Mouse (Mus musculus) midbrain, postnatal 0 days (tissue): Measurements from ENCODE around the gene Sema4d. TPM values are rescaled to one million over a fixed set of nuclear protein-coding genes. Genes with fewer than 3 reads are reported as not detected.

ENCODE experiments used
- ATAC-seq: fragments of 200-750 bp; cut with Nextera tagmentation; 2 replicates; pipeline ENCODE4 v1.8.0; 2017; ENCODE audit warnings: moderate number of reproducible peaks, mild to moderate bottlenecking, moderate TSS enrichment, moderate library complexity; ENCODE audit not compliant: low FRiP score
- DNase-seq: peaks from one replicate; pipeline ENCODE4 v3.0.0-alpha.2; 2015; ENCODE audit warnings: low spot score
- H3K27ac ChIP-seq: fragments of 300-500 bp; sonication (generic); 2 replicates; pipeline ENCODE4 v1.5.1; 2014; ENCODE audit warnings: low read depth, mild to moderate bottlenecking, low read length, mixed read lengths
- H3K27me3 ChIP-seq: fragments of 300-500 bp; sonication (generic); 2 replicates; pipeline ENCODE4 v1.6.1; 2014; ENCODE audit warnings: low read length, control low read depth, mixed read lengths; ENCODE audit not compliant: insufficient read depth
- H3K36me3 ChIP-seq: fragments of 300-500 bp; sonication (generic); 2 replicates; pipeline ENCODE4 v1.6.1; 2014; ENCODE audit warnings: low read length, control low read depth, mixed read lengths; ENCODE audit not compliant: insufficient read depth
- H3K4me1 ChIP-seq: fragments of 300-500 bp; sonication (generic); 2 replicates; pipeline ENCODE4 v1.6.1; 2014; ENCODE audit warnings: mild to moderate bottlenecking, control low read depth, antibody characterized with exemption, low read length, mixed read lengths; ENCODE audit not compliant: insufficient read depth
- H3K4me2 ChIP-seq: fragments of 300-500 bp; sonication (generic); 2 replicates; pipeline ENCODE4 v1.6.1; 2014; ENCODE audit warnings: low read depth, mild to moderate bottlenecking, low read length, mixed read lengths; ENCODE audit not compliant: poor library complexity, severe bottlenecking
- H3K4me3 ChIP-seq: fragments of 300-500 bp; sonication (generic); 2 replicates; pipeline ENCODE4 v1.5.1; 2014; ENCODE audit warnings: low read depth, mild to moderate bottlenecking, low read length, moderate library complexity
- H3K9ac ChIP-seq: fragments of 300-500 bp; sonication (generic); replicated peaks from 2 replicates; pipeline ENCODE4 v1.6.1; 2014; ENCODE audit warnings: mild to moderate bottlenecking, low read length, moderate library complexity, mixed read lengths; ENCODE audit not compliant: poor library complexity, severe bottlenecking
- H3K9me3 ChIP-seq: fragments of 300-500 bp; sonication (generic); 2 replicates; pipeline ENCODE4 v1.6.1; 2016; ENCODE audit warnings: low read length, control low read depth
- CTCF ChIP-seq: IDR thresholded peaks from 2 replicates; pipeline ENCODE4 v1.5.1; 2016; ENCODE audit warnings: antibody characterized with exemption, mild to moderate bottlenecking
- WGBS: fragments of 180-500 bp; shearing (Covaris S2); extraction: QIAGEN DNeasy Blood & Tissue Kit; methylation state at CpG from one replicate; pipeline ENCODE4 v1.1.7; 2014; 5-methylcytosine and 5-hydroxymethylcytosine counted together
- polyA plus RNA-seq: library from polyadenylated mRNA; unstranded; fragments of >200 nt; fragmentation: Nextera tagmentation; extraction: Ambion mirVana; gene quantifications from 2 replicates; pipeline ENCODE4 v1.2.1, GENCODE M21; 2015
- total RNA-seq: library from RNA; depleted of rRNA; stranded (reverse); fragments of >200 nt; gene quantifications from 2 replicates; pipeline ENCODE4 v1.2.3, GENCODE M21; 2014

Sema4d gene
- total and polyA plus RNA-seq, 2 experiments from 2014 or later = 13.7 to 19.3 TPM

GRCm38 (mm10) chr13:51705882-51706854 is 87.4 kb downstream of the Sema4d start:
- peaks cover 46% of the 10 kb centered on the region for H3K36me3 ChIP-seq
- 68% methylated on average over 22 of the region's 22 CpGs for WGBS
- ATAC-seq = no peak

GRCm38 (mm10) chr13:51703893-51704292 is 89.7 kb downstream of the Sema4d start:
- no peaks in the 10 kb centered on the region for H3K27me3 ChIP-seq
- DNase-seq = no peak
- H3K9ac ChIP-seq = no peak overlapping the region
- 76% methylated on average over 5 of the region's 5 CpGs for WGBS
- H3K4me1 ChIP-seq = no peaks in the 10 kb centered on the region
- no peak overlapping the region for H3K27ac ChIP-seq
- TF ChIP-seq CTCF = no peak
- no peak overlapping the region for H3K4me3 ChIP-seq
- ATAC-seq = no peak
- H3K9me3 ChIP-seq = no peaks in the 10 kb centered on the region
- H3K36me3 ChIP-seq = peaks cover 48% of the 10 kb centered on the region
- no peak overlapping the region for H3K4me2 ChIP-seq

More at GRCm38 (mm10) chr13:51705882-51706854, 87.4 kb downstream of the Sema4d start:
- DNase-seq = no peak
- H3K4me2 ChIP-seq = no peak overlapping the region
- no peak overlapping the region for H3K4me3 ChIP-seq
- H3K9ac ChIP-seq = no peak overlapping the region
- no peaks in the 10 kb centered on the region for H3K4me1 ChIP-seq
- TF ChIP-seq CTCF = no peak
- no peak overlapping the region for H3K27ac ChIP-seq
- H3K9me3 ChIP-seq = no peaks in the 10 kb centered on the region
- H3K27me3 ChIP-seq = no peaks in the 10 kb centered on the region

- no peak for TF ChIP-seq CTCF
- Histone ChIP-seq H3K36me3 (peaks cover 34% of the 10 kb centered on the region), H3K4me2 (no peak overlapping the region), H3K9me3 (no peaks in the 10 kb centered on the region), H3K4me3 (no peak overlapping the region), H3K4me1 (no peaks in the 10 kb centered on the region), H3K9ac (no peak overlapping the region), H3K27me3 (no peaks in the 10 kb centered on the region), H3K27ac (no peak overlapping the region)
- 93% methylated on average over 3 of the region's 3 CpGs for WGBS
- DNase-seq (no peak), ATAC-seq (no peak)
Observed at GRCm38 (mm10) chr13:51698318-51698717, 95.2 kb downstream of the Sema4d start.

- H3K4me1 ChIP-seq = no peaks in the 10 kb centered on the region
- 82% methylated on average over 4 of the region's 4 CpGs for WGBS
- ATAC-seq = no peak
- no peak overlapping the region for H3K4me2 ChIP-seq
- H3K4me3 ChIP-seq = no peak overlapping the region
- TF ChIP-seq CTCF = no peak
- no peak for DNase-seq
- no peak overlapping the region for H3K9ac ChIP-seq
- no peak overlapping the region for H3K27ac ChIP-seq
- H3K27me3 ChIP-seq = no peaks in the 10 kb centered on the region
- H3K9me3 ChIP-seq = no peaks in the 10 kb centered on the region
- H3K36me3 ChIP-seq = peaks cover 31% of the 10 kb centered on the region
Observed at GRCm38 (mm10) chr13:51697897-51698296, 95.7 kb downstream of the Sema4d start.

- H3K4me2 ChIP-seq = no peak overlapping the region
- no peaks in the 10 kb centered on the region for H3K27me3 ChIP-seq
- WGBS = 85% methylated on average over 6 of the region's 6 CpGs
- H3K27ac ChIP-seq = no peak overlapping the region
- no peak for TF ChIP-seq CTCF
- H3K4me3 ChIP-seq = no peak overlapping the region
- no peak overlapping the region for H3K9ac ChIP-seq
- ATAC-seq (no peak), DNase-seq (no peak)
- H3K9me3 ChIP-seq = no peaks in the 10 kb centered on the region
- peaks cover 27% of the 10 kb centered on the region for H3K36me3 ChIP-seq
- no peaks in the 10 kb centered on the region for H3K4me1 ChIP-seq
Observed at GRCm38 (mm10) chr13:51697455-51697854, 96.1 kb downstream of the Sema4d start.

GRCm38 (mm10) chr13:51696481-51696880 is 97.1 kb downstream of the Sema4d start:
- Histone ChIP-seq H3K27me3 (no peaks in the 10 kb centered on the region), H3K4me2 (no peak overlapping the region), H3K9me3 (no peaks in the 10 kb centered on the region), H3K9ac (no peak overlapping the region), H3K4me3 (no peak overlapping the region), H3K27ac (no peak overlapping the region), H3K36me3 (peaks cover 23% of the 10 kb centered on the region), H3K4me1 (no peaks in the 10 kb centered on the region)
- DNase-seq (no peak), ATAC-seq (no peak)
- no peak for TF ChIP-seq CTCF
